Mouse (Mus musculus) left cerebral cortex, adult 9 months (tissue): ENCODE results near the gene Ndufs5.

Experiments used
- DNase-seq, 2 experiments: peaks; one replicate each; pipeline ENCODE4 v3.0.0; 2022; ENCODE audit warnings: low spot score in 2 of 2

The Ndufs5 gene

DNA sequence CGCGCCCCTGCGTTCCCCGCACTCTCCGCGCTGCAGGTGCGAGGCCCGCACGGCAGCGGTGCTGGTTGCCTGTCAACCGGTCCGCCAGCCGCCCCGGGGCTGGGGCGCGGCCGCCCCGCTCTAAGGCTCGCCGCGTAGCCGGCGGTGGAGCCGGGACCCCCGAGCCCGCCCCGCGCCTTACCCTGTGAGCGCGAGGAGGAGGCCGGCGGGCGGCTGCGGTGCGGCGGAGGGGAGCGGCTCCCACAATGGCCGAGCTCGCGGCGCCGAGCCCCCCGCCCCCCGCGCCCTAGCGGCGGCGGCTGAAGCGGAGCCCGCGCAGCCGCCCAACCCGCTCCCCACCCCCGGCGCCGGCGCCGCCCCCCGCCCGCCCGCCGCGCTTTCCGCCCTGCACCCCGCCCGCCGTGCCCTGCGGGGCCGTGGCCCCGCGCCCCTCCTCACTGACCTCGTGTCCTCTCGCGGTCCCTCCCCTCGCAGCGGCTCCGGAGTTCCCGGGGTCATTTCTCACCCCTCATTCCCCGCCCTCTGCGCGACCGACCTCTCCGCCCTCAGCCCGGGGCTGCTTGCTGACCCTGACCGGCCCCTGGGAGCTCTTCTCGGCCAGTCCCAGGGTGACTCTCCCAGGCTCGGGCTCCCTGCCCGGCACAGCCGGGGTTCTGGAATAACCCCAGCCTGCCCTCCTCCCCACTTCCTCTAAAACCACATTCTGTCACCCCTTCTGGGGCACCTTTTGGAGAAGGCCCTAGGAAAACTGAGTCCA lies 30.8 kb downstream of the Ndufs5 start:
- no peak for DNase-seq

DNA sequence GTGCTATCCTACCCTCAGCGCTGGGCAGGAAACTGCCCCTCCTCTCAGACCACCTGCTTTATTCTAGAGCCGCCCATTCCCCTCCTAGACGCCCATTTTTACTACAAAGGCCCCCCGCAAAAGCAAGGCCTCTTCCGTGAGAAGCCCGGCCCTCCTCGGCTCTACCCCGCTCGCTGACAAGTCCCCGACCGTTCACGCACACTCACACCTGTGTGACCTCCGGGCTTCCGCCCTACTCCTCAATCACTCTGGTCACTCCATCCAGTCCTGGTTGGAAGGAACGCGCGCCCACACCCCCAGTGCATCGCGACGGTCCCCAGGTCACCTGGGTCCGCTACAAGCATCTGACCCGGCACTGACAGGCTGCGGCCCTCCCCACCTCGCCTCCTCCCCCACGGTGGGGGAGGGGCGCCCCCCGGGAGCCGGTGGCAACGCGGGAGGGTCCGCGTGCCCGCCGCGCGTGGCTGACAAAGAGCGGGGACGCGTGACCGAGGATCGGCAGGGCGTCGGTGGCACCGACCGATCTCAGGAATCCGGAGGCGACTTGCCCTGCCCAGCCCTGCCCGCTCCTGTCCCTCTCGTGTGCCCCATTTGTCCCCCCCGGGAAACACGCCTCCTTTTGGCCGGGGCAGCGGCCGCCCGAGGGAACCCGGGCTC lies 31.5 kb downstream of the Ndufs5 start:
- no peak for DNase-seq

DNA sequence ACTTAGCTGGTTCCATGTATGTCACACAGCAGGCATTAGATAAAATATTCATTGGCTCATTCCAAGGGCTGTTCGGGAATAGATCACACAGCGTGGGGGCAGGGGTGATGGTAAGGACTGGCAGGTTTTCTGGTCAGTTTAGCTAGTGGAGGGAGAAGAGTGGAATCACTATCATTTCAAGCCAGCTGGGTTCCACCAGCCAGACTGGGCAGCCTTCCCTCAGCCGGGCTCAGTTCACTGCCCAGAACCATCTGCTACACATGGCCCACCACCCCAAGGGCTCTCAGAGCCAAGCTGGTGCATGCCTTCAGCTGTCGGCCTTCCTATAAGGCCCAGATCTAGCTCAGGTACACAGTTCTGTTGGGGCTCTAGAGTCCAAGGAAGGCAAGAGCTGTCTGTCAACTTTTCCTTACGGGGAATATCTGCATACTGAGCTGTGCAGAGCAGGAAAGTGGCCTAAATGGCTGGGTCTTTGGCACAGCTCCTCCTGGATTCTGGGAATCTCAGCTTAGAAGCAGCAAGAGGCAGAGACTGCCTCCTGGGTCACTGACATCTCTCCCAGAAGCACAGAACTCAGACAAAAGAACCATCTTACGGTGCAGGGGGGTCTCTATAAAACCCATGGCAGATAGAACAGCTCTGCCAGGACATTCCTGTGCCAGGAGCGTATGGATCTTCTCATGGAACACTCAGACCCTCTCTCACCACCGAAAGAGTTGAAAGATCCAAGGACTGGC lies 32.3 kb downstream of the Ndufs5 start:
- no peak for DNase-seq

DNA sequence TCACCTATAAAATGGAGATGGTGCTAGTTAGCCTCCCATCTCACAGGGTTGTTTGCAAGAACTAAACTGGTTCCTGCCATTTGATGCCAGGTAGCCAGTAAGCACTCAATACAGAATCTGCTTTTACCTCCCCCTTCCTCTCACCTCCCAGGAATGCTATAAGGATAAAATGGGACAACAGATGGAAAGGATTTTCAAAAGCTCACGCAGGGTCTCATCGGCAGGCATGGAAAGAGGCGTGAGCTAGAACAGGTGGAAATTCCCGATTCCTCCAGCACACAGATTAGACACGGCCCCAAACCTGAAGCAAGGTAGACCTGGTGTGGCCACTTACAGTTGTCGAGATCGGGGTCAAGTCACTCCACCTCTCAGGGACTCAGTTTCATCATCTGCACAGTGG lies 33.0 kb downstream of the Ndufs5 start:
- no peak for DNase-seq

DNA sequence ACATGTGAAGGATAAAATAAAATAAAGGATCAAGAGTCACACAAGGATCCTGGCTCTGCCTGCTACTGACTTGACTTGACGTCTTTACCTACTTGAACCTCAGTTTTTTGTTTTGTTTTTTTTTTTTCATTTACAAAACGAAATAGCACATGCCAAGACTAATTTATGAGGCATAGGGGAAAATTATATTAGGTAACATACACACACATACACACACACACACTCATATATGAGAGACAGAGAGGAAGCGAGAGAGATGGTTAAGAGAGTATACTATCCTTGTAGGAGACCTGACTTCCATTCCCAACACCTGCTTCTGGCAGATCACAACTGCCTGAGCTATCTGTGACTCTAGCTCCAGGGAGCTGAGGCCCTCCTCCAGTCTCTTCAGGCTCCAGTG lies 33.7 kb downstream of the Ndufs5 start, which contains the start of gene Macf1:
TSS of gene Macf1 (minus strand) at position 101 of the 400 bp plus-strand sequence.
- no peak for DNase-seq

DNA sequence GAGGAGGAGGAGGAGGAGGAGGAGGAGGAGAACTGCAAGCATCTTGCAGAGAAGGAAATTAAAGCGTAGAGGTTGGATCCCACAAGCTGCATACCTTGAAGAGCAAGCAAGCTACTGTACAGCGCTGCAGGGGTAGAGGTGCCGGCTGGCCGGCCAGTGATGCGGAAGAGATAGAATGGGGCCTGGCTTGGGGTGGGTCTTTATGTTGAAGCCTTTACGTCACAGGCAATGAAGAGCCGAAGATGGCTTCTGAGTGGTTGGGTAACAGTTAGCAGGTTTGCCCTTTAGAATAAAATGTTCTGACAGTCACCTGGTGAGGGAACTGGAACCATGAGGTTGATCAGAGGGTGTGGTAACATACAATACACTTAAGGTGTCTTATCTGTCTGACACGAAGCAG lies 35.7 kb downstream of the Ndufs5 start:
- no peak for DNase-seq

DNA sequence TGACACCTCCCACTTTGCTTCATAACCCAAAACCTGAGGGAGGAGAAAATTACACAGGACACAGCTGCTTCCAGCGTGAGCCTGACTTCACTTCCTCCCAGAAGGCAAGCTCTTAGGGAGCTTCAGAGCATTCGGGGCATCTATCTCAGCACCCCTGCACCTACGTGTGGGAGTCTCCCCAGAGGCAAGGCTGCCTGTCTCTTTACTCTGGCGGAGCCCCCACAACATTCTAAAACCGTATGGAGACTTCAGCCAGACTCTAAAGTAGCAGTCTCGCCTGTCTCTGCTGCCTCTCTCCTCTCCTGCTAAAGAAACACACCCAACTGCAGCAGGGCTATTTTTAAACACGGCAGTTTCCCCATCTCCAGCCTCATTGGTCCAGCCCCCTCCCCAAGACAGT lies 37.0 kb downstream of the Ndufs5 start:
- DNase-seq = peak in 1 of 2 experiments; percentile 79

DNA sequence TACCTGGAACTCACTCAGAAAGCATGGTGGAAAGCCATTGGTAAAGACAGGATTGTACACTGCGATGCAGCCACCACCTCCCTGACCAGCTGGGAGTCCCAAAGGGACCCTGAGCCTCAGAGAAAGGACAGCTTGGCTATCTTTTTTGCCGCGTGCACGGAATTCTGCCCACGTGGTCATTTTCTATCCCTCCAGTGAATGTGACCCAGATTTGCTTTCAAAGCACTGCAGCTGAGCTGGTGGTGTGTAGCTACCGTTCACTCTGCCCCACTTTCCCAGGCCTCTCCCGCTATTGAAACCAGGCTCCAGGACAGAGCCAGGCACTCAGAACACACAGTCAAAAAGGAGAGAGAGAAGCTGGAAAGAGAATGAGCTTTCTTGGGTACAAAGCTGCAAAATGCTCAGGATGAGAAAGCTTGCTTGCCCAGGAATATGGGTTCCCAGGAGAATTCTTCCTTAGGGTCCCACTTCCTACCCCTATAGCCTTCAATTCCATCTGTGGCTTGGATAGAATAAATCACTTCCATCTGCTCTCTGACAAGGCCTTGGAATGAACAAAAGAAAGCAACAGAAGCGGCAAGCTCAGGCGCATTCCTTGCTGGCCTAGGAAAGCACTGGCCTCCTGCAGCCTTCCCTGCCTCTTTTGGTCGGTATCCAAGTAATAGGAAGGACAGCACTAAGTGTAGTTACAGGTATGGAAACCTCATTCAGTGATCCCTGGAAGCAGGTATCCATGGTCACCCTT lies 40.8 kb downstream of the Ndufs5 start:
- DNase-seq = peak in 1 of 2 experiments; percentile 75

DNA sequence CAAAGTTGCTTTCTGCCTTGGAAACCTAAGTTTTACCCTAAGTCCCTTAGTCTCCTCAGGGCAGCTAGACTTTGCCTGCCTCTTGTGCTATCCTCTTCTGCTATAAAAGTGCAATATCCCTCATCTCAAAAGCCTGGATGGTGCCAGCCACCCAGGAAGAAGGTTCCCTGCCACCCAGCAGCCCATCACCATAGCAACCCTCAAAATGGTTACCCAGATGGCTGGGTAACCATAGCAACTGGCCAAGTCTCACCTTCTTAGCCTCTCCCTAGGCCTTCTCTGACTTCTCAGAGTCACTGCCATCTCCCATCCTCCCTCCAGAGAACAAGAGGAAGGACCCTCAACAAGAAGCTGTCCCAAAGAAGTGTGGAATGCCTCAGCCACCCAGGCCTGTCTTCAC lies 47.4 kb downstream of the Ndufs5 start:
- no peak for DNase-seq

DNA sequence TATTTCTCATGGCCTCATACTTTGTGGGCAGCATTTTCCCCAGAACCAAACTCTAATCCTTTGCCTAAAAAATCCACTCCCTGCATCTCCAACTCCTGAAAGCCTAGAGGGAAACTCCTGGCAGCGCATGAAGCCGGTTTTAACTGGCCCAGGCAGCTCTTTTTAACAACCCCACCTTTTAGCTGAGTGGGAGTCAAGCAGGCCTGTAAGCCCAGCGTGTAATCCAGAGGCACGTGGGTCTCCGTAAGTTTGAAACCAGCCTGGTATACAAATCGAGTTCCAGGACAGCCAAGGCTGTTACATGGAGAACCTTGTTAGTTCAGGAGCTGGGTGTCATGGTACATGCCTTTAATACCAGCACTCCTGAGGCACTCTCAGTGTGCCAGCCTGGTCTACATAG lies 48.3 kb downstream of the Ndufs5 start:
- DNase-seq = no peak

DNA sequence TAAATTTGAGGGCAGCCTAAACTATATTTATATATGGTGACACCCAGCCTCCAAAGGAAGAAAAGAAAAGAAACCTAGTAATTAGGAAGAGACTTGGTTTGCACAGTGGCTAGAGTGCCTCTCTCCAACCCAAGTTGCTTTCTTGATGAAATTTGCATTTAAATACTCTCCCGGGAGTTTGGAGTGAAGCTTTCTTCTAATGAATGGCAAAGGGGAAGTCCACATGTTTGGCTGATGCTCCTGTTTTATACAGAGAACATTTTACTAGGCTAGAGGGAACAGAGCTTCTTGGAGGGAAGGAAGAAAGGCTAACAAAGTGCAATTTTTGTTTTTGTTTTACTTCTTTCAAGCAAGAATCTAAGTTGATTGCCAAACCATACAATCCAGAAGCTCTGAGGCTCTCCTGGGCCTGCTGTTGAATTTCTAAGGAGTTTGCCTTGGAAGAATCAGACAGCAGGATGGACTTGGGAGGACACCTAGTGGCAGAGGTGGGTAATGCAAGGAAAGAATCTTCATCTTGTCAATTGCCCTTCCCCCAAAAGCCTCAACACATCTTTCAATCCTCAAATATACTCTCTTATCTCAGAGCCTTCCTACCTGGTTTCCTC lies 50.6 kb downstream of the Ndufs5 start:
- peak in 1 of 2 experiments; percentile 93 for DNase-seq

DNA sequence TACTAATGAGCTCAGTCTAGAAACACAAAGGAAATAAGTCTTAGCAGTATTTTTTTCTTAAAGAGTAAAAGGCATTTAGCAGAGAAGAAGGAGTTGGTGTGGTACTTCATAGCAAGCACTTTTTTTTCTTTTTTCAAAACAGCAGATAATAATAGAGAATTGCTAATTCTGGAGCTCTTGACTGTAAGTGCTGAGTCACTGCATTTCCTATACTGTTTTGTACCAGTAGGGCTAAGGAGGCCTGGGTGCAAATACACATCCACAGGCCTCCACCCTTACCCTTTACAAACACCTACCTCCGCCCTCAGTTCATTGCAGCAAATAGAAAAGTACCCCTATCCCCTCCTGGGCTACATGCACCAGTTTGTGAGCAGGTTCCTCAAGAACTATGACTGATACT lies 51.5 kb downstream of the Ndufs5 start:
- no peak for DNase-seq

DNA sequence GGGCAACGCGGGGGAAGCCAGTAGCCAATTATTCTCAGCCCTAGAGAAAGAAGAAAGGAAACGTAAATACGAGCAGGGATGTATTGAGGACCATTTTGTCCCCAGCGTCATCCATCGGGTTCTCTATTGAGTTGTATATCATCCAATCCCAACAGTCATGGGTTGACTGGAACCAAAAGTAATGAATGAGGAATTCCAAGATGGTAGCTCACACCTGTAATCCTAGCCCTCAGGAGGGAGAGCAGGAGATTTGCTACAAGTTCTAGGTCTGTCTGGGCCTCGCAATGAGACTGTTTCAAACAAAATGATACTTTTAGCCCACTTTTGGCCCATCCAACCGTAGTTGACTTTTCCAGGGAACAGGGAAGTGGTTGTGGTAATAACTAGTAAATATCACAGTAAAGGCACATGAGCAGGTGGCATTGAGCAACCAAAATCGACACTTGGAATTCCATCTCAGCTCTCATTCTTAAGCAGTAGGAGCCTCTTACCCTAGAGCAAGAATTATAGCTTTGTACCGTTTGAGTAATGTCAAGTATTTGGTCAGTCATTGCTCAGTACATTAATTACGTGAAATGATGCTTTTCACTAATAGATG lies 52.2 kb downstream of the Ndufs5 start:
- no peak for DNase-seq

DNA sequence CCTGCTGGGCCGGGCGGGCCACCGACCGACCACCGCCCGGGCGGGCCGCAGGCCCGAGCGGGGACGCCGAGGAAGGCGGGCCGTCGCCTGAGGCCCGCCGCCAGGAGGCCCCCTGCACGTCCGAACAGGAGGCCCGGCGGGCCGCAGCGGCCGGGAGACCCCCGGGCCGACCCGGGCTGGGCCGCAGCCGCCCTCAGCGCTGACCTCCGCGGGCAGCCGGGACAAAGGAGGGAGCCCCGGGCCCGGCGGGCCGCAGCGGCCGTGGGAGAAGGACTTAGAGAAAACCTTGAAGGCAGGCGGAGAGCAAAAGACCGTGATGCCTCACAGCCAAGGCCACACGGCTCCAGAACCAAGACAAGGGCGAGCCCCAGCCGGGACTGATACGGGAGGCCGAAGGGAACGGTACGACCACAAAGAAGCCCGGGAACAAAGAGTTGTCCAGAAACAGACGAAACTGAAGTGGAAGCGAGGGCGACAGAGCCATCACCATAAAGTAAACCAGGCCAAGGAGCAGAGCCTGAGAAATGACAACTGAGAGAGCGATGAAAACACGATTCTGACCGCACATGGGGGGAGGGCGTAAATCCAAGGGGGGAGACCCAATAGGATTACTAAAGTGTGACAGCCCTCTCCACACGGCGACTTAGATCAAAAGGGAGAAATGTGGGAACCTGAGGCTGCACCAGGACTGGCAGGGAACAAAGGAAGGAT lies 52.9 kb downstream of the Ndufs5 start:
- DNase-seq = no peak

DNA sequence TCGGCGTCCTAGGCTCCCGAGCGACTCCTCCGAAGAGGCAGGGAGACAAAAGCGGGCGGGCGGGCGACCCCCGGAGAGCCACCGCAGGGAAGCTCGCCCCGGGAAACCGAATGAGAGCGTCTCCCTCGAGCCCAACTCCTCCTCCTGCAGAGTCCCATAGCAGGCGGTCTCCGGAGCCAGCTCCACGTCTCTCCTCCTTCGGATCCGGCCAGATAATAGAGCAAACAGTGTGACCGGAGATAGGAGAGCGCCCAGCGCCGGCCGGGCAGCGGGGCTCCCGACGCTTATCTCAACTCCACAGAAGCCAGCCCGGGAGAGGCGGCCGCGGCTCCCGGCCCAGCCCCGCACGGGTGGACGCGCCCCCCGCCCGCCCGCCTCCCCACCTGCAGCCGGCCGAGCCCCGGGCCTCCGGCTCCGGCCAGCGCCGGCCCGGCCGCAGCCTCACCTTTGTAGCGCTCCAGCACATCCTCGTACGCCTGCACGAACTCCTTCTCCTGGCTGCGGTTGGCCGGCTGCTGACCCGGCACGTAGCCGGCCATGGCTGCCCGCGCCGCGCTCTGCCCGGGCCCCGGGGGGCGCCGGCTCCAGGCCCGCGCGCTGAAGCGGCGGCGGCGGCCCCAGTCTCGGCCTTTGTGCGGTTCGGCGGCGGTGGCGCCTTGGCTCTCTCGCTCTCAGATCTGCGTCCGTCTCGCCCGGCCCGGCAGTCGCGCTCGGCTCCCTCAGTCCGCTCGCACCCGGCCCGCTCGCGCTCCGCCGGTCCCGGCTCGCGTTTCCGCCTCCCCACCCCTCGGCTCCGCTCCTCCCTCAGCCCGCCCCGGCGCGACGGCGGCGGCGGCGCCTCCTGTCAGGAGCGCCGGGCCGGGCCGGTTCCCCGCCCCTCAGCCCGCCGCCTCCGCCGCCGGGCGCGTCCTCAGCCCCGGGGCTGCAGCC lies 53.7 kb downstream of the Ndufs5 start:
- no peak for DNase-seq

DNA sequence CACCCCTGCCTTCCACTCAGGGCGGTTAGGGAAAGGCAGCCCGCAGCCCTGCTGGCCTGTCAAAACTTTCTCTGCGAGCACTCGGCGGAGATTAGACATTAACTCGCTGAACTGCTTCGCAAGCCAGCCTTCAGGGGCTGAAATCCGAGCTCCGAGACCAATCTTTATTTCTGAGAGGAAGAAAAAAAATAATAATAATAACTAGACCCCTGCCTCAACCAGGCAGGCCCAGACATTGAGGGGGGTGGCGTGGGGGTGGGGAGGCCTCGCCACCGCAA lies 54.4 kb downstream of the Ndufs5 start:
- no peak for DNase-seq

DNA sequence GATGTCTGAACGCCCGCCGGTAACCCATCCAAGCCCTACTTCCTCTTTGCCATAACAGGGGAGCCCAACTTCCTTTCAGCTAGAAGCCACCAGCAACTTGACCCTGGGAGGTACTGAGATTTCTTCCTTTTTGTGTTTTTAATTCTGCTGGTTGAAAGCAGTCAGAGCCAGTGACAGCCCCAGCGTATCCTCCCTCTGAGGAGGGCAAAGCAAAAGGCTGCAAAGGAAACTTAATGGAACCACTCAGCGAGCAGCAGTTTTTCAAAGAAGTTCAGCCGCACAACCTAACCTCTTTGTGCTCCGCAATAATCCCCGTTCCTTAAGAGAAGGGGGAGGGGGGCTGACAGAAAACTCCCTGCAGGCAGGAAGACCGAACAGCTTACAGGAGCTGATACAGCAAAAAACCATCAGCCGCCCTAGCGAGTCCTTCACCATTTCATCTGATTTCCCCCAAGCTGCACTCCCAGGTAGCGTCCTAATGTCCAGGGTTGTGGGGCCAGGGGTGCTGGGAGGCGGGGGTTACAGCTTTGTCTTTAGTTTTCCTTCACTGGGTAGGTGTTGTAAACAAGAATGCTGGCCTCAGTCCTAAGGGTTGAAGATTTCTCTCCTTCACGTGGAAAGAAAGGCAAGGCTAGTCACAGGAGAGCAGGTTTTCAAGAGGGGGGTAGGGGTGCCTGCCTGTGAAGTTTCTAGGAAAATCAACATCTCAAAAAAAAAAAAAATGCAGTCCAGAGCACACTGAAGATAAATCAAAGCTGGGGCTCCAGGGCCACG lies 54.9 kb downstream of the Ndufs5 start:
- no peak for DNase-seq
